Mouse (Mus musculus): ENCODE measurements at regions not wholly inside any gene's neighbourhood (a gene's known extent, or its start where the extent isn't known, plus 50 kb on each side); places are given as distances from the start of the nearest gene placed in this dataset.

DNA sequence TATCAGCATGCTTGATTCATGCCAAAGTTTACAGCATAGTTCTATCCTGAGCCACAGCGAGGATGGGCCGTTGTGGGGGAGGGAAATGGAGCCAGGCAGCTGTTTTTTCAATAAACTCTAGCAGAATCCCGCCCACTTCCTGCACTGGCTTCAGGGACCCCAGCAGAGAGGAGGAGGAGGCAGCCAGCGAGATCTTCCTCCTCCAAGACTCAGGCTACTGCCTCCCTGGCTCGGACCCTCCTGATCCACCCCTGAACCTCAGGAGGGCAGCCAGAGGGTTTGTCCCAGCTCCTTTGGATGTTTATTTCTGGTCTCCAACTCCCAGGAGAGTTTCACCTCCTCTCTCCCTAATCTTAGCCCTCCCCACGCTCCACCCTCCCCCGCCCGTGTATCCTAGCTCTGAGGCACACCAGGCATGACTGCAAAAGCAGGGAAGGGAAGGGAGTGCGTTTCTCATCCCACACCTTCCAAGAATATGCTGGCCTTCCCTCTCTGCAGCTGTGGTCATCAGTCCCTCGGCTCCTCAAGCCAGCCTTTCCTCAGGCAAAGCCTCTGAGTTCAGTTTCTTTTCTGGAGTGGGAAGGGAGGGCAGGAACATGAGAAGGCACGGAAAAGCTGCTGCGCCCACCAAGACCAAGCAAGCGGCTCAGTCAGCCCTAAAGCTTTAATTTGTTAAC, 195.5 kb downstream of the Sox4 start:
- TF ChIP-seq CTCF (IDR thresholded peaks at IDR 0.05) = no peak
- intact Hi-C loops (cut with DNase I) = loop anchor here (5.0 kb wide), 2 partner anchors 36 to 194 kb away; partner anchors contain the start of gene Sox4
- Histone ChIP-seq H3K27ac (peak overlapping the region; percentile 89), H3K4me3 (peak overlapping the region; percentile 73)
- peak; percentile 88 for DNase-seq

DNA sequence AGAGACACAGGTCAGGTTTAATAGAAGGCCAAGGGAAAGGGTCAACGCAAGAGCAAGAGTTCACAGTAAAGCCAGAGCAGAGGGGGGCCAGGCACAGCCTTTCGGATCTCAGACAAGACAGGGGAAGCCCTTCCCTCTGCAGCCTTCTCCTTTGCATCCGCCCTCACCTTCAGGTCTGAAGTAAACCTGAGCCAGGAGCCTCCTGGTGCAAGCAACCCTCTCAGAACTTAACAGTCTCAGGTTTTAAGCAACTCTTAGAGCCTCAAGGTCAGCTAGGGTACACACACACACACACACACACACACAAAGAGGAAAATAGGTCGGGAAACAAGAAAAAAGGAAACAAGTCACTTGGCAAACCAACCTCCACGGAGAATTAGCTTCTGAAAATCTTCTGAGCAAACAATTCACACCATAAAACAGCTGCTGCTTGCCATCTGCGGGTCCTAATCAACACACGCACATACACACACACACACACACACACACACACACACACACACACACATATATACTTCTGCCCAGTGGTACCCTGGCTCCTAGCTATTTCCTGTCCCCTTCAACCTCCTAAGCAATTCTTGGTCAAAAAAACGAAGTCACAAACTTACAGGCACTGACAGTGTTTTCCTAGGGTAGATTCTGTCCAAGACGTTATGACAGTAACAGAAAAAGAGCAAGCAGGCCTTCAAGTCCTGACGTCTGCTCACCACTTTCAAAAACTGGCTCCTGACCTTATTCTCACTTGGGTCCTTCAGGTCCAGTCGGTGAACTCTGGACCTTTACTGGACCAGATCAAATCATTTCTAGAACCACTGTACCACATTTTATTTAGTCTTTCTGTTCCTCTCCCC, 196.4 kb downstream of the Sox4 start:
- Histone ChIP-seq H3K4me3 (peak overlapping the region; percentile 73), H3K27ac (peak overlapping the region; percentile 89)
- TF ChIP-seq CTCF (IDR thresholded peaks at IDR 0.05) = no peak
- DNase-seq = peak; percentile 32
- intact Hi-C loops (cut with DNase I) = loop anchor here (5.0 kb wide), 2 partner anchors 35 to 195 kb away; partner anchors contain the start of gene Sox4

DNA sequence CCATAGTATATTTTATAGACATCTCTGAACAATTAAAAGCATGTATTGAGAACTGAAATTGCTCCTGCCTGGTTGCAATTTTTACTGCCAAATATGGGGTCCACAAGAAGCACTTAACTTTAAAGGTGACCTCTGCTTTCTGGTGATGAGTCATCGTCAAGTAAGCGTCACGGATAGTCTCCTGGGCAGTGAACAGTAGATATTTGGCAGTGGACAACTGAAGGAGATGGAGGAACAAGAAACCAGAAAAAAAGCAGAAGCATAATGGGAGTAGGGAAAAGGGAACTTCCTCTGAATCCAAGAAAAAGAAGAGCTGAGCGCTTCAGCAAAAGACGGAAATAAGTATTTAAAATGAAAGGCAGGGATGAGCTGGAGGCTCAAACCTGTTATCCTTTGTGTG, 199.3 kb downstream of the Sox4 start:
- Histone ChIP-seq H3K4me3 (no peak overlapping the region), H3K27ac (0 out of 2 replicates have a peak overlapping the region, but pooled peaks have one; percentile 38)
- intact Hi-C loops (cut with DNase I) = no loop called here
- no peak for DNase-seq
- TF ChIP-seq CTCF (IDR thresholded peaks at IDR 0.05) = no peak

DNA sequence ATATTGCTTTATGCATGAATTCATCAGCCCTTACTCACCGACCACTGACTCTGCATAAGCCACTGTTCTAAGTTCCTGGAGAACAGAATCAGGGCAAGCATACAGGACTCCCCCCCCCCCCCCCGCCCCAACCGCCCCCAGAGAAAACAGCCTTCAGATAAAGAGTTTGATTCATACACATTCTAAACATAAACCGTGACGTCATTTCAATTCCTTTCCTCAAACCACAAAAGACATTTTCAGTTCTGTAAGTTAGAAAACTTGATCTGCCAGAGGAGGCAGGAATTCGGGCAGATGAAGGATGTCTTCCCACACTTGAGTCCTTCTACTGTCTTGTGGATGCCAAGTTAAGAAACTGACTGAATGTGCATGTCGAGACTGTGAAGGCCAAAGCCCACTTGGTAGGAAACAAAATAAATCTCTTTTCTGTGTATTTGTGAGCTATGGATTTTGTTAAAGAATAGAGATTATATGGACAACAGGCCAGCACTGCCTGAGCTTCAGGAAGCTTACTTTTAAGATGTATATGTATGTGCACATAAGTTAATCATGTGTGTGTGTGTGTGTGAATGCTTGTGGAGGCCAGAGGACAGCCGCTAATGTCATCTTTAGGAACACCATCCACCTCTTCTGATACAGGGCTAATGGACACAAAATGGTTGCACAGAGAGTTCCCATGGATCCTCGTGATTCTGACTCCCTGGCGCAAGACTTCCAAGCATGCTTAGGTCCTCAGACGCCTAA, 202.4 kb downstream of the Sox4 start:
- intact Hi-C loops (cut with DNase I) = no loop called here
- TF ChIP-seq CTCF (IDR thresholded peaks at IDR 0.05) = no peak

DNA sequence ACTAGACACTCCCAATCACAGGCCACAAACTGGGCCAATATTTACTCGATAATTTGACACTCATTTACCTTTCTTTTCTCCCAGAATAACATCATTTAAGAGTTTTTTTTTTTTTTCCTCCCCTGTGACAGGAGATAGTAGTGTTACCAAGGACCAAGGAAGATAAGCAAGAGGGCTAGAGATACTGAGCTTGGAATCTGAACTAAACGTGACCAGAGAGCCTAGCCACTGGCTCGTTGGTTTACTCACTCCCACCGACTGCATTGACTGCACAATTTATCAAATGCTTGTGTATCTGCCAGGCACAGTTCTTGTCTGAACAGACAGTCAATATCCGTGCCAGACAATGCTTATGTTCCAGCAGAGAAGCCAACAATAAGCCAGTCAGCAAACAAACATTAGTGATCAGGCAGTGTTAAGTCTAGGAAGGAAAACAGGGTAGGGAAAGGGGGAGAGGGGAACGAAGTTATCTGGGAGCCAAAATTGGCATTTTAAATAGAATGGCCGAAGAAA, 213.3 kb downstream of the Sox4 start:
- DNase-seq = no peak
- Histone ChIP-seq H3K4me3 (no peak overlapping the region), H3K27ac (no peak overlapping the region)
- intact Hi-C loops (cut with DNase I) = no loop called here
- TF ChIP-seq CTCF (IDR thresholded peaks at IDR 0.05) = no peak

More for the DNA sequence above, 202.4 kb downstream of the Sox4 start:
- Histone ChIP-seq H3K27ac (no peak overlapping the region), H3K4me3 (no peak overlapping the region)
- no peak for DNase-seq

DNA sequence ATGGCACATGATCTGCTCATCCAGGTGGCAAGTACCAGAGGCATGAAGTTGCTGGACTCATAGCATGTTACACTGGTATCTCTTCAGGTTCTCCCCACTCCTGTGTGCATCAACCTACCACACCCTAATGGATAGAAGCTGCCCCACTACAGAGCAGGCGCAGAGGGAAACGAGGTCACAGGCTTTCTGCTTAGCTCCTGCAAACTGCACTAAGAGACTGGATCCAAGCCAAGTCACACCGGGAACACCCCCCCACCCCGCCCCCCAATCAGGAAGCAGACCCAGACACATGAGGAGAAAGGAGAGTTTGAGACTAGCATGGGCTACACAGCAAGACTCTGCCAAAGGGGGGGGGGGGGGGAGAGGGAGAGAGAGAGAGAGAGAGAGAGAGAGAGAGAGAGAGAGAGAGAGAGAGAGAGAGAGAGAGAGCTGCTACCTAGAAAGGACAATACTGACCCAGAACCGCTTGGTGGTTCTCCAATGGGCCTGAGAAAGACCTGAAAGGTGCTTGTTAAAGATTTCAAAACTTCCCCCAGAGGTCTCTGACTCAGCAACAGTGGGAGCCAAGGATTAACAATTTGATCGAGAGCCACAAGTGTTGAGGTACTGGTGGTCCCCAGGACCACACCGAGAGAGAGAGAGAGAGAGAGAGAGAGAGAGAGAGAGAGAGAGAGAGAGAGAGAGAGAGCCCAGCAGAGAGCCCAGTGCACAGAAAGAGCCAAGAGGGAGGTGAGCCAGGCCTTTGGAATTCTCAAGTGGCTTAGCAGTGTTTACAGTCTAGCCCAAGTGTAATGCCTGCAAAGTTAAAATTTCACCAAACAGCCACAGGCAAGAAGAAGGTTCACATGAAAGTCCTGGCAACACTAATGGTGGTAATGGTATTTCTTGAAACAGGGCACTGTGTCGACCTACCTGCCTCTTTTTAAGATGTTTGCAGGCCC, 215.1 kb downstream of the Sox4 start:
- TF ChIP-seq CTCF (IDR thresholded peaks at IDR 0.05) = no peak

DNA sequence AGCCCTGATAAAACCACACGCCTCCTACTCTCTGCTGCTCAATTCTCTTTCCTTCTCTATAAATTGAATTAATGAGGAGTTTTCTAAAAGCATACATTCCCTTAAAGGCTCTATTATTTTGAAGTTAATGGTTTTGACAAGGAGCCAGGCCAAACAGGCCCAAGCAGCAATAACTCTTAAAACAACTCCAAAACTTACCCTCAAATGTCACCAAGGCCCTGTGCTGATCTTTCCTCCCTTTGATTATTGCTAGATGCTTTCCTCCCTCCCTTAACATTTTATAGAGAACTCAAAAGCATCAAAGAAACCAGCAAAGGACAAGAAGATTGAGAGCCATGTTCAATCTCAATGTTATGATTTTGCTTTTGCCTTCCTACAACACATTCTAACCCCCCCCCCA, 221.0 kb downstream of the Sox4 start:
- no peak overlapping the region for H3K4me3 ChIP-seq
- no peak for TF ChIP-seq CTCF (IDR thresholded peaks at IDR 0.05)
- intact Hi-C loops (cut with DNase I) = no loop called here
- DNase-seq = no peak
- H3K27ac ChIP-seq = no peak overlapping the region

More for the DNA sequence above, 215.1 kb downstream of the Sox4 start:
- peak; percentile 41 for DNase-seq
- Histone ChIP-seq H3K27ac (peak overlapping the region; percentile 35), H3K4me3 (no peak overlapping the region)
- intact Hi-C loops (cut with DNase I) = no loop called here

DNA sequence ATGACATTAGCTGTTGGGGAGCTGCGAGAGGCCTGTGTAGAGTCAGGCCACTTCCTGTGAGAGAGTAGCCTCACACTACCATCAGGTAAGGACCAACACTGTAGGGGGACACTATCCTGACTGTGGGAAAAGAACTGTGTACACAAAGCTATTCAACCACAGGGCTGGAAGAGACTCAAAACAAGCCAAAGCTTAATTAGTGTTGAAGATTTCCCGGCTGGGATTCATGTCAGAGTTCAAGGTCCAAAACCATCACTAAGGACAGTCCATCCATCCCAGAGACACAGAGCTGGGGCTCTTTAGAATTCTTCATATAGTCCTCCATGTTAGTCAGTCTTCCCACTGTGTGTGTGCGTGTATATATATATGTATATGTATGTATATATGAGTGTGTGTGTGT, 221.5 kb downstream of the Sox4 start:
- Histone ChIP-seq H3K27ac (no peak overlapping the region), H3K4me3 (no peak overlapping the region)
- no peak for DNase-seq
- TF ChIP-seq CTCF (IDR thresholded peaks at IDR 0.05) = no peak
- intact Hi-C loops (cut with DNase I) = no loop called here

DNA sequence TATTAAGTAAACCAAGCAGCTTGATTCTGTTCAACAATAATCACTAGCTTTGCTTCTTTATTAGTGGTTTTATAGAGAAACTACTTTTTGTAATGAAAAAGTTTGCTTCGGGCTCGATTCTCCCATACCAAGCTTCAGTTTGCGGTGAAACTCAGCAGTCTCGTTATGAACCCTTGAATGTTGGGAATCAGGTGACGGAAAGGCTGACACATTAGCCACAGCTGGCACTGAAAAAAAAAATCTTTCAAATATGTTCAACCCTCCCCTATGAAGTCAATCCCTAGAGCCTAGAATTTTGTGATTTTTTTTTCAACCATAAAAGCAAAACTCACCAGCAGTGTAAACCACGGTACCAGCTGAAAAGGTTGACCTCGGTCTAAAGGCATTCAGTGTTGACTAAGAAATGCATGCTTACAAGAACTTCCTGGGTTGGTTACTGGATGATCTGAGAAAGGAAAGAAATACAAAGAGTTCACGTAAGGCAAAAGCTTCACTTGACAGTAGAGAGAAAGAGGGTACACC, 223.4 kb downstream of the Sox4 start:
- TF ChIP-seq CTCF (IDR thresholded peaks at IDR 0.05) = no peak

DNA sequence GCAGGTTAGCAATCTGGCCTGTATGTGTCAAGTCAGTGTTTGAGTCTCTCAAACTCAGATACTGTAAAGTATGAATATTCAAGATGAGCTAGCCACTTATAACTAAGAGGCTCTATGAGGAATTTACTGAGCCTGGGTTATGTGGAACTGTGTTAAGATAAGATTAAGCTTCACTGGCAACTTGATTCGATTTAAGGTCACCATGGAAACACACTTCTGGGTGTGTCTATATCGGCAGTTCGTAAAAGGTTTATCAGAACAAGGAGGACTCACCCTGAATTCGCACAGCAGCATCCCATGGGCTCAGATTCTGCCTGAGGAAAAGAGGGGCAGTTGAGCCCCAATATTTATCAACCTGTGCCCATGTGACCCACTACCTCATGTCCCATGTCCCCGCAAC, 224.7 kb downstream of the Sox4 start:
- no peak for DNase-seq
- H3K4me3 ChIP-seq = no peak overlapping the region
- intact Hi-C loops (cut with DNase I) = no loop called here

More for the DNA sequence above, 223.4 kb downstream of the Sox4 start:
- intact Hi-C loops (cut with DNase I) = no loop called here
- no peak overlapping the region for H3K4me3 ChIP-seq
- DNase-seq = no peak
- no peak overlapping the region for H3K27ac ChIP-seq

DNA sequence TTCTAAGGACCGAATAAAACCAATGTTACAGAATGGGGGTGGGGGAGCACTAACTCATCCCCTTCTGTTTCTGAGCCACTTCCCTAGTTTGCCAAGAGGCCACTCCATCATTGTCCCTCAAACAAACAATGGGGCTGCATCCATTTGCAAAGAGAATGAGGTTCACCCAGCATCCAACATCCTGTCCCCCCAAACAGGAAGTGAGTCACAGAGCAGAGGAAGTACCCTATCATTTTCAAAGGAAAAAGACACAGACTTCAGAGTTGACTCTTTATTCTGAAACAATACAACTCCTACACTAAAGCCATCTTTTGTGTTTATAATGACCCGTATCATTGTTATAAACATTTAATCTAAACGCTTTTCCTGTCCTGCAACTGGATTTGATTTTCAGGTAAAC, 229.2 kb downstream of the Sox4 start:
- DNase-seq = no peak
- TF ChIP-seq CTCF (IDR thresholded peaks at IDR 0.05) = no peak
- H3K4me3 ChIP-seq = no peak overlapping the region
- intact Hi-C loops (cut with DNase I) = loop anchor here (5.0 kb wide), 1 partner anchor 33 kb away; no protein-coding TSS in a partner anchor
- no peak overlapping the region for H3K27ac ChIP-seq

More for the DNA sequence above, 224.7 kb downstream of the Sox4 start:
- TF ChIP-seq CTCF (IDR thresholded peaks at IDR 0.05) = no peak
- H3K27ac ChIP-seq = no peak overlapping the region
